ENCODE assay signal across 18 mouse cellular contexts in the genomic region with DNA sequence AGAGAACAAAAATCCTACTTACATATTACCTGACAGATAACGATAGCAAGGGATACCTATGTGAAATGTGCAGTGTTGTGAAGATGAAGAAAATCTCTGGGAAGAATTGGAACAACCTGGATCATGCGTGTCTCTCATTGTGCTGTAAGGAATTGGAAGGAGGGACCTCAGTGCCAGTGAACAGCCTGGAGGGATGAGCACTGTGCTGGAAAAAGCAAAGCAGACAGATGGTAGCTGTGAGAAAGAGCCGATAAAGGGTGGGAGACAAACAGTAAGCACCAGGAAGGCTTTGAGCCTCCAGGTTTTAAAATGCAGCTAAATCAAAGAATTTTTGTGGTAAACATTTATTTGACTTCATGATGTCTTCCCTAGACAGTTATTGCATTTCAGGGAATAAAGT.
A peak's percentile ranks its signal among the peaks of the same experiment; 100 is the strongest.
DNase-seq lines count a peak whose midpoint lies in the region; ATAC-seq lines count a peak whose summit lies in the region.
"Had no signal": no experiment of that assay in that cellular context is flagged by ENCODE, and none has a peak within 500 bp of the region (broad histone marks: within the 10 kb centered on the region; RNA-seq: fewer than 3 reads in every experiment).

No protein-coding gene starts in this region.

- H3K27me3 ChIP-seq in forebrain, embryonic 15.5 days: no peaks in the 10 kb centered on the region
- H3K27me3 ChIP-seq in forebrain, embryonic 12.5 days: no peaks in the 10 kb centered on the region
- H3K27me3 ChIP-seq: midbrain, embryonic 13.5 days had no signal

- 62% methylated on average over 3 of the region's 3 CpGs for WGBS in forebrain, embryonic 15.5 days
- WGBS in forebrain, embryonic 12.5 days: 77% methylated on average over 3 of the region's 3 CpGs

- H3K9ac ChIP-seq in forebrain, embryonic 15.5 days (replicated peaks): no peak overlapping the region
- no peak overlapping the region for H3K9ac ChIP-seq in forebrain, embryonic 12.5 days
- H3K9ac ChIP-seq: lung, embryonic 14.5 days; midbrain, embryonic 13.5 days had no signal

- peak; percentile 83 for ATAC-seq in forebrain, embryonic 15.5 days (replicated peaks)
- no peak for ATAC-seq in forebrain, embryonic 12.5 days (ENCODE audit: low FRiP score)
- ATAC-seq: midbrain, embryonic 13.5 days had no signal

- H3K4me3 ChIP-seq in forebrain, embryonic 15.5 days: no peak overlapping the region
- no peak overlapping the region for H3K4me3 ChIP-seq in forebrain, embryonic 12.5 days (replicated peaks)
- H3K4me3 ChIP-seq: hindbrain, embryonic 10.5 days; midbrain, embryonic 13.5 days had no signal

- H3K36me3 ChIP-seq in forebrain, embryonic 15.5 days: no peaks in the 10 kb centered on the region
- H3K36me3 ChIP-seq in forebrain, embryonic 12.5 days (replicated peaks): no peaks in the 10 kb centered on the region
- H3K36me3 ChIP-seq: hindbrain, embryonic 10.5 days; midbrain, embryonic 13.5 days had no signal

- H3K4me2 ChIP-seq in forebrain, embryonic 15.5 days (replicated peaks): no peak overlapping the region
- H3K4me2 ChIP-seq in forebrain, embryonic 12.5 days: no peak overlapping the region
- H3K4me2 ChIP-seq: liver, embryonic 11.5 days; lung, embryonic 14.5 days; midbrain, embryonic 13.5 days had no signal

- no peaks in the 10 kb centered on the region for H3K4me1 ChIP-seq in forebrain, embryonic 15.5 days
- no peaks in the 10 kb centered on the region for H3K4me1 ChIP-seq in forebrain, embryonic 12.5 days
- H3K4me1 ChIP-seq: hindbrain, embryonic 10.5 days; midbrain, embryonic 13.5 days had no signal

- peak; percentile 10 for DNase-seq in retina, postnatal 1 day
- DNase-seq in retina, embryonic 14.5 days (ENCODE audit: low spot score): no peak
- peak; percentile 29 to 32 for DNase-seq in layer of hippocampus, adult 8-10 months (ENCODE audit: low spot score in 2 of 2)
- DNase-seq in right cerebral cortex, postnatal 10 days (ENCODE audit: low spot score in 2 of 2): peak; percentile 30 to 46
- no peak for DNase-seq in urinary bladder, adult 2 months (ENCODE audit: low spot score)
- DNase-seq in gastrocnemius, postnatal 25 days: no peak
- DNase-seq: kidney, adult 11 months; kidney, postnatal 25 days; lung, embryonic 14.5 days; spleen, adult 18-20 months; thymus, postnatal 25 days had no signal

- H3K9me3 ChIP-seq in forebrain, embryonic 15.5 days: no peaks in the 10 kb centered on the region
- H3K9me3 ChIP-seq in forebrain, embryonic 12.5 days: no peaks in the 10 kb centered on the region
- H3K9me3 ChIP-seq: hindbrain, embryonic 10.5 days; midbrain, embryonic 13.5 days had no signal

- H3K27ac ChIP-seq in forebrain, embryonic 15.5 days (replicated peaks): no peak overlapping the region
- no peak overlapping the region for H3K27ac ChIP-seq in forebrain, embryonic 12.5 days
- H3K27ac ChIP-seq: hindbrain, embryonic 10.5 days; macrophage; midbrain, embryonic 13.5 days; stomach, postnatal 0 days had no signal

Comparison
In these comparisons a context has a peak if more than half of its experiments do, and no peak if none do; other contexts are left out.
1. DNase-seq: peak in retina, postnatal 1 day (single experiment), layer of hippocampus, adult 8-10 months (2 of 2) and right cerebral cortex, postnatal 10 days (2 of 2); none in retina, embryonic 14.5 days (single experiment), urinary bladder, adult 2 months (single experiment) and gastrocnemius, postnatal 25 days (single experiment).